ENCODE assay signal across 8 mouse cellular contexts in genomic region chr4:154986096-154986495, GRCm38 (mm10). TPM values are rescaled to one million over a fixed set of nuclear protein-coding genes. Genes with fewer than 3 reads are reported as not detected.
A peak's percentile ranks its signal among the peaks of the same experiment; 100 is the strongest.
DNase-seq lines count a peak whose midpoint lies in the region; ATAC-seq lines count a peak whose summit lies in the region.

No protein-coding gene starts in this region.

- peaks cover 3% of the 10 kb centered on the region; the same call in 1 of the 2 replicates for H3K27me3 ChIP-seq in hindbrain, embryonic 11.5 days (ENCODE audit: control insufficient read depth, insufficient read depth, low read length)

- no peak overlapping the region for H3K4me2 ChIP-seq in hindbrain, embryonic 11.5 days (replicated peaks; ENCODE audit: low read depth, low read length)

- DNase-seq in MEL-GATA-1-ER (ENCODE audit: extremely low read depth, low read depth) = peak; percentile 49
- peak; percentile 78 for DNase-seq in cerebellum, adult 9-11 months
- peak; percentile 55 to 64 for DNase-seq in frontal cortex, postnatal 14 days (ENCODE audit: low spot score in 2 of 2)
- peak; percentile 84 for DNase-seq in hindbrain, embryonic 11.5 days (ENCODE audit: low spot score)
- peak; percentile 88 to 91 for DNase-seq in layer of hippocampus, postnatal 10 days (ENCODE audit: low spot score in 2 of 2)
- peak; percentile 85 for DNase-seq in lung, postnatal 10 days
- DNase-seq in right cerebral cortex, adult 2 months (ENCODE audit: low spot score in 2 of 2) = peak; percentile 70 to 80
- peak; percentile 41 to 64 for DNase-seq in urinary bladder, postnatal 36 days (ENCODE audit: low spot score in 2 of 2)

- no peak overlapping the region; the same call in 1 of the 2 replicates for H3K9ac ChIP-seq in hindbrain, embryonic 11.5 days (ENCODE audit: low read depth, low read length)

- no peaks in the 10 kb centered on the region for H3K9me3 ChIP-seq in hindbrain, embryonic 11.5 days (ENCODE audit: control insufficient read depth, low read length)

- H3K4me1 ChIP-seq in hindbrain, embryonic 11.5 days (replicated peaks; ENCODE audit: control insufficient read depth, insufficient read depth, low read length) = peaks cover 8% of the 10 kb centered on the region

- no peak overlapping the region for H3K4me3 ChIP-seq in hindbrain, embryonic 11.5 days (ENCODE audit: low read depth, low read length)

- 0 out of 2 replicates have a peak, but pooled peaks cover 2% of the 10 kb centered on the region for H3K36me3 ChIP-seq in hindbrain, embryonic 11.5 days (ENCODE audit: control insufficient read depth, insufficient read depth, low read length)

- WGBS in hindbrain, embryonic 11.5 days = 26% methylated on average over 15 of the region's 17 CpGs

- peak; percentile 29; the same call in 1 of the 2 replicates for ATAC-seq in hindbrain, embryonic 11.5 days (ENCODE audit: low FRiP score)

- H3K27ac ChIP-seq in hindbrain, embryonic 11.5 days (ENCODE audit: low read depth, low read length) = no peak overlapping the region

RNA-seq across cellular contexts. Expression of gene Pank4, which starts 22.2 kb away (rescaled TPM):
- polyA plus RNA-seq in hindbrain, embryonic 11.5 days (2014; fragmentation: Nextera tagmentation; extraction: Ambion mirVana) = 31.5 and 37.4 TPM in 2 replicates
- total RNA-seq in layer of hippocampus, postnatal 10 days (2021) = 10 to 100 TPM; 26.9 to 31.9 TPM

RNA-seq across cellular contexts. Expression of gene Hes5, which starts 25.4 kb away (rescaled TPM):
- 159 and 269 TPM in 2 replicates for polyA plus RNA-seq in hindbrain, embryonic 11.5 days (2014; fragmentation: Nextera tagmentation; extraction: Ambion mirVana)
- 10 to 100 TPM; 75.7 to 81.7 TPM for total RNA-seq in layer of hippocampus, postnatal 10 days (2021)

RNA-seq across cellular contexts. Expression of gene Tnfrsf14, which starts 57.7 kb away (rescaled TPM):
- 1.0 and 1.1 TPM in 2 replicates for polyA plus RNA-seq in hindbrain, embryonic 11.5 days (2014; fragmentation: Nextera tagmentation; extraction: Ambion mirVana)
- total RNA-seq in layer of hippocampus, postnatal 10 days (2021) = 1 to 10 TPM; 1.0 to 1.7 TPM
